Mouse (Mus musculus) embryonic facial prominence, embryonic 11.5 days (tissue): Measurements from ENCODE around the gene Best2. TPM values are rescaled to one million over a fixed set of nuclear protein-coding genes. Genes with fewer than 3 reads are reported as not detected.

Experiments used
- ATAC-seq: fragments of 200-750 bp; cut with Nextera tagmentation; replicated peaks from 2 replicates; pipeline ENCODE4 v1.8.0; 2017; ENCODE audit warnings: low read depth; ENCODE audit not compliant: insufficient number of reproducible peaks, low FRiP score, low TSS enrichment
- DNase-seq: peaks from one replicate; pipeline ENCODE4 v3.0.0-alpha.2; 2015; ENCODE audit warnings: low spot score
- H3K27ac ChIP-seq: fragments of 300-500 bp; sonication (generic); replicated peaks from 2 replicates; pipeline ENCODE4 v1.5.1; 2014; ENCODE audit warnings: mild to moderate bottlenecking, low read depth, low read length, control low read depth
- H3K27me3 ChIP-seq: fragments of 300-500 bp; sonication (generic); 2 replicates; pipeline ENCODE4 v1.6.1; 2014; ENCODE audit warnings: mild to moderate bottlenecking, low read length, moderate library complexity, mixed read lengths; ENCODE audit not compliant: control insufficient read depth, insufficient read depth
- H3K36me3 ChIP-seq: fragments of 300-500 bp; sonication (generic); replicated peaks from 2 replicates; pipeline ENCODE4 v1.6.1; 2014; ENCODE audit warnings: low read depth, mild to moderate bottlenecking, low read length, moderate library complexity, mixed read lengths; ENCODE audit not compliant: control insufficient read depth, insufficient read depth
- H3K4me1 ChIP-seq: fragments of 300-500 bp; sonication (generic); 2 replicates; pipeline ENCODE4 v1.6.1; 2014; ENCODE audit warnings: low read length, mixed read lengths; ENCODE audit not compliant: control insufficient read depth, insufficient read depth
- H3K4me2 ChIP-seq: fragments of 300-500 bp; sonication (generic); 2 replicates; pipeline ENCODE4 v1.6.1; 2014; ENCODE audit warnings: low read depth, mild to moderate bottlenecking, control low read depth, low read length, moderate library complexity
- H3K4me3 ChIP-seq: fragments of 300-500 bp; sonication (generic); 2 replicates; pipeline ENCODE4 v1.5.1; 2014; ENCODE audit warnings: low read depth, low read length, control low read depth
- H3K9ac ChIP-seq: fragments of 300-500 bp; sonication (generic); replicated peaks from 2 replicates; pipeline ENCODE4 v1.6.1; 2014; ENCODE audit warnings: mild to moderate bottlenecking, control low read depth, low read length
- H3K9me3 ChIP-seq: fragments of 300-500 bp; sonication (generic); replicated peaks from 2 replicates; pipeline ENCODE4 v1.6.1; 2016; ENCODE audit warnings: mild to moderate bottlenecking, low read length, inconsistent platforms, mixed read lengths; ENCODE audit not compliant: control insufficient read depth
- WGBS: fragments of 180-500 bp; shearing (Covaris S2); extraction: QIAGEN DNeasy Blood & Tissue Kit; methylation state at CpG from one replicate; pipeline ENCODE4 v1.1.7; 2014; 5-methylcytosine and 5-hydroxymethylcytosine counted together
- polyA plus RNA-seq: library from polyadenylated mRNA; unstranded; fragments of >200 nt; fragmentation: Nextera tagmentation; extraction: Ambion mirVana; gene quantifications from 2 replicates; pipeline ENCODE4 v1.2.1, GENCODE M21; 2014

Best2 gene
- polyA plus RNA-seq, 1 experiment from 2014 or later = not detected

DNA sequence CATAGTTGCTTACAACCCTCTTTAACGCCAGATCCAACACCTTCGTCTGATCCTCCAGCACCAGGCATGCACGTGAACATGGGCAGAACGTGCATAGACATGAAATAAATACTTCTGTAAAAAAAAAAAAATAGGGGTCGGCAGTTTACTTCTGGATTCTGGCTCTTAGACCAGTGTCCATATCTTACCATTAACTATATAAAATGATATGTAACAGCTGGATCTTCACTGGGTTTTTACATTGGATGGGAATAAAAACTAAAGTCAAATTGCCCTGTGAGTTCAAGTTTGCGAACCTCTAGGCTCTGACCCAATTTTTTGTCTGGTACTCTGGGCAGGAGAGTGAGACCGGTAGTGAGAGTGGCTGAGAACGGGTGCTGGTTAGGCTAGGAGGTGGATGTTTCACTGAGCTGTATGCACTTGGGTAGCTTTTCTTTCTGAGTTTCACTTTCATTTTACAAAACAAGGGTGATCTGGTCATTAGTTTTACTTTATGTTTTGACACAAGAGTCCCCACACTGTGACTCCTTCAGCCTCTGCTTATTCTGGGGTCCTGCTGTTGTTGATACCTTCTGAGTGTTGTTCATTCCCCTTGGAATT, 39.7 kb downstream of the Best2 start:
- DNase-seq (no peak), ATAC-seq (no peak)
- H3K36me3 ChIP-seq = peaks cover 3% of the 10 kb centered on the region
- H3K27me3 ChIP-seq = peaks cover 18% of the 10 kb centered on the region
- no peak overlapping the region for H3K27ac ChIP-seq
- WGBS = 79% methylated on average over 8 of the region's 8 CpGs
- no peaks in the 10 kb centered on the region for H3K9me3 ChIP-seq
- H3K9ac ChIP-seq = no peak overlapping the region
- H3K4me2 ChIP-seq = no peak overlapping the region
- H3K4me1 ChIP-seq = peaks cover 16% of the 10 kb centered on the region
- no peak overlapping the region for H3K4me3 ChIP-seq

DNA sequence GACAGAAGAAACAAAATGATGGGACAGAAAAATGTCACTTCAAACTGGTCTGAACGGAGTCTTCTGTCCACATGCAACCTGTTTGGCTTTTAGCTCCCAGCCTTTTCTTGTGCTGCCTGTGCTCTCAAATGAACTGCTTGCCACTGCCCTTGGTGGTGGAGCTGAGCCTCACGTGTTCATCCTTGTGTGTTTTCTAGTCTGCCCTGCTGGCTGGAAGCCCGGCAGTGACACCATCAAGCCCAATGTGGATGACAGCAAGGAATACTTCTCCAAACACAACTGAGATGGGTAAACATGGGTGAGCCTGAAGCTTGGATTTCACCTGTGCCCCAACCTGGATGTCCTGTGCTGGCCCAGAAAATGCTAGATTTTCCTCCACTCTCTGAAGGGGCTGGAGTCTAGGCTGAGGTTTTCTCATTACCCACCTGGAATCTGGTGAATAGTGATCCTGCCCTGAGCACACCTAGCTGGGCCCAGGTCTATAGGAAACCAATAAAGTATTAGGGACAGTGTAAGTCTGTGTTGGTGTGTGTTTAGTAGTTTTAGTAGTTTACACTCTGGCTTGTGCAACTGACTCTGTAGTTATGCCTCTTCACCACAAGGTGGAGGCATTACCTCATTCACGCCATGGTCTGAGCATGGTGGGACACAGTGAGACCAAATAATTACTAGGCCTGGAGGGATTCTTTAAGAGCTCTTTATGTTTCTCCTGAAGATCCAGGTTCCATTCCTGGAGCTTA, 40.4 kb downstream of the Best2 start:
- peaks cover 14% of the 10 kb centered on the region for H3K4me1 ChIP-seq
- no peak overlapping the region for H3K27ac ChIP-seq
- ATAC-seq = no peak
- peak; percentile 80 for DNase-seq
- H3K9me3 ChIP-seq = no peaks in the 10 kb centered on the region
- H3K27me3 ChIP-seq = peaks cover 16% of the 10 kb centered on the region
- no peak overlapping the region for H3K4me2 ChIP-seq
- H3K4me3 ChIP-seq = no peak overlapping the region
- H3K9ac ChIP-seq = no peak overlapping the region
- H3K36me3 ChIP-seq = peaks cover 3% of the 10 kb centered on the region
- 70% methylated on average over 4 of the region's 4 CpGs for WGBS

DNA sequence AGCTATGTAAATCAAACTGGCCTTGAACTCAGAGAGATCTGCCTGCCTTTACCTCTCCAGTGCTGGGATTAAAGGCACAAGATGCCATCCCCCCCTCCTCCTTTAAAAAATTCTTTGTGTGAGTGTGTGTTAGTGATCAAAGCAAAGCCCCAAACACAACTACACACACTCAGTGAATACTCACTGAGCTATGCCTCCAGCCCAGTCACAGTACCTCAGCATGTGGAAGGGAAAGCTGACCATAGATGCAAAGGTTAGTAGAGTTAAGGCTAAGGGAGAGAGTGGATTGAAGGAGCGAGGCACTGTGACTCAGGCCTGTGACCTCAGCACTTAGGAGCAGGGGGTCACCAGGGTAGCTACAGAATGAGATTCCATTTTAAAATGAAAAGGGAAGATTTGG, 41.3 kb downstream of the Best2 start:
- Histone ChIP-seq H3K27ac (no peak overlapping the region), H3K9ac (no peak overlapping the region), H3K9me3 (no peaks in the 10 kb centered on the region), H3K4me2 (no peak overlapping the region), H3K4me1 (peaks cover 13% of the 10 kb centered on the region), H3K27me3 (peaks cover 11% of the 10 kb centered on the region), H3K36me3 (peaks cover 3% of the 10 kb centered on the region), H3K4me3 (no peak overlapping the region)
- WGBS = 77% methylated on average over 1 of the region's 1 CpGs
- DNase-seq (no peak), ATAC-seq (no peak)

DNA sequence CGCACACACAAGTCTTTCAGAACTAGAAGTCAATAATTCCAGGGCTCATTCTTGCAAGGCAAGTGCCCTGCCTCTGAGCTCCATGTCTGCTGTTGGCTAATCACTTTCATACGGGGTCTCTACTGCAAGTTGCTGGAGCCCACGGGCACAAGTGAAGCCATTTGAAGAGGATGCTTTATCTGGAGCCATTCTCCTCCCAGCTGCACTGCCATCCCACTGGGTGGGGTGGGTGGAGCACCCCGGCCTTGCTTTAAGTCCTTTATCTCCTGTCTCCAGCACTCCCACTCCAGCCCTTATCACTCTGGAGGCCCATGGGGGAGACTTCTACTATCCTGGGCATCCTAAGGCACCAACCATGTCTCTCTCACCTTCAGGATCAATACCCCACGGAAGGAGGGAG, 43.4 kb downstream of the Best2 start:
- Histone ChIP-seq H3K9ac (peak overlapping the region; percentile 97), H3K27me3 (no peaks in the 10 kb centered on the region), H3K4me2 (peak overlapping the region; percentile 86), H3K4me3 (peak overlapping the region; percentile 63), H3K9me3 (no peaks in the 10 kb centered on the region), H3K36me3 (peaks cover 3% of the 10 kb centered on the region), H3K27ac (no peak overlapping the region), H3K4me1 (peaks cover 5% of the 10 kb centered on the region)
- 62% methylated on average over 5 of the region's 5 CpGs for WGBS
- DNase-seq (no peak), ATAC-seq (no peak)

DNA sequence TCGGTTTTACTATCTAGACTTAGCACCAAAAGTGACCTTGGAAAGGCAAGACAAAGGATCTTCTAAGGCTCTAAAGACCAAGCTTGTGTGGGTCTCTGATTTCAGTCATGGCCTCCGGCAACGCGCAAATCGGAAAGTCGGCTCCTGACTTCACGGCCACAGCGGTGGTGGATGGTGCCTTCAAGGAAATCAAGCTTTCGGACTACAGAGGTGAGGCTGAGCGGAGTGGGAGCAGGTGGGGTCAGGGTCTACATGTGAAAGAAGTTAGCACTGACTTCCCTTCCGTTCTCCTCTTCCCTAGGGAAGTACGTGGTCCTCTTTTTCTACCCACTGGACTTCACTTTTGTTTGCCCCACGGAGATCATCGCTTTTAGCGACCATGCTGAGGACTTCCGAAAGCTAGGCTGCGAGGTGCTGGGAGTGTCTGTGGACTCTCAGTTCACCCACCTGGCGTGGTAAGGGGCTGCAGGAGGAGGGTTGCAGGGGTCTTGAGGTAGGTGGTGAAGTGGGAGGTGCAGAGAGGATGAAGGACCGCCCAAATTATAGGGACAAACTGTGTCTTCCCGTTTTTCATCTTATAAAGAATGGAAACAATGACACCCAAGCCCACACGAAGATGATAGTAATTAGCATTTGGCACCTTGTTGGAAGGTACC, 44.1 kb downstream of the Best2 start:
- Histone ChIP-seq H3K4me3 (peak overlapping the region; percentile 63), H3K9me3 (no peaks in the 10 kb centered on the region), H3K4me2 (peak overlapping the region; percentile 86), H3K36me3 (peaks cover 3% of the 10 kb centered on the region), H3K4me1 (peaks cover 5% of the 10 kb centered on the region), H3K9ac (peak overlapping the region; percentile 97), H3K27me3 (no peaks in the 10 kb centered on the region), H3K27ac (peak overlapping the region; percentile 78)
- WGBS = 13% methylated on average over 21 of the region's 21 CpGs
- DNase-seq (peak; percentile 52), ATAC-seq (no peak)

DNA sequence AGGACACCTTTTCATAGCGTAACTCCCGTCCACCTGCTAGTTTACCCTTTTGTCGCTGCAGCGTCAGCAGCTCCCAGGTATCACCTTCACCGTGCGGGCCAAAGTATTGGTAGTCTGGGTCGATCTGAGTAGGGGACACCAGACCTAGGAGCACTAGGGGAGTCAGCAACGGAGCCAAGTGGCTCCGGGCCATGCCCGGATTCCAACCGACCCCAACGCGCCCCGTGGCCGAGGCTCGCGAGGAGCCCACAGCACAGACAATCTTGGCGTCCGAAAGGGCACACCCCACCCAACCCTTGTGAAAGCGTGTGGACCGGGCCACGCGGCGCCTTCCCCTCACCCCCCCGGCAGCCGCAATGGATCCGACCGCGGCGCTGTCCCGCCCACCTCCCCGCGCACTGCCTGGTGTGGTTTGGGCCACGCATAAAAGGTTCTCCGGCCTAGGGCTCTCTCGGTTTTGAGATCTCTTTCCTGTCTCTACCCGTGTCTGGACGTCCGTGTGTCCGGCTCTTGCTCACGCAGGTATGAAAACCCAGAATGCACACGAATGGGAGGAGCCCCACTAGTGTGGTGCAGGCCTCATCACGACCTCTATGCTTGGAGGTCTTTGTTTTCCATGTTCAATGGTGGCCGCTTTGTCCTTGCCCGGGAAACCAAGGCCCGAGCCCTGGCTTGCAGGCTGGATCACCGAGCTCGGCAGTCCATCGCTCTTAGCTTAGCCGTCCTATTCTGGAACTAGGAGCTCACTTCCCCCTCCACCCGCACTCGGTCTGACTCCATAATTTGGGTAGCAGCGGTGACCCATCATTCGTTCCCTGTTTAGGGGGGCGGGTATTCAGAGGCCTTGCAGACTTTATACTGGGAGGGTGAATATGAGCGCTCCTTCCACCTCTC, 44.8 kb downstream of the Best2 start, which contains the start of the genes Gm49661, Prdx2 and Rnaseh2a:
Gene Gm49661 (minus strand): TSS at position 193 of the 894 bp plus-strand sequence.
Gene Prdx2 (plus strand): TSS at position 347 of the 894 bp plus-strand sequence.
Gene Rnaseh2a (minus strand): TSS at position 527 of the 894 bp plus-strand sequence.
- H3K36me3 ChIP-seq = peaks cover 3% of the 10 kb centered on the region

DNA sequence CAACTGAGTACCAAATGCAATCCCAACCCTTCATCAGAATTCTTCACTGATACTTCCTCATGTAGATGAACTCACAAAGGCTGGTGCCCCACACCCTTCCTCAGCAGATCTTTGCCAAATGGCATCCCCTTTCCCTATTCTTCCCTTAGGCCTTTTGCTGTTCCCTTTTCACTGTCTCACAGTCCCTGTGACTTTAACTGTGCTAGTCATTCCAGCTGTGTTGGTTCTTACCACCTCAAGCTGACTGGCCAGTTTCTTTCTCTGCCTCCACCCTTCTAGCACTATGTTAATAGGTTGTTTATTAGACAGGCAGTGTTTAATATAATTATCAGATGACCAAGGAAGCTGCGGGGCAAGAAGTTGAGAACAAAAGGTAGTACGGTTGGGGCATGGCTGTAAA, 45.7 kb downstream of the Best2 start:
- H3K9me3 ChIP-seq = no peaks in the 10 kb centered on the region
- no peak for ATAC-seq
- H3K4me2 ChIP-seq = peak overlapping the region; percentile 86
- no peak for DNase-seq
- H3K4me3 ChIP-seq = peak overlapping the region; percentile 63
- peak overlapping the region; percentile 78; the same call in 1 of the 2 replicates for H3K27ac ChIP-seq
- peak overlapping the region; percentile 97 for H3K9ac ChIP-seq
- WGBS = 19% methylated on average over 2 of the region's 2 CpGs
- peaks cover 7% of the 10 kb centered on the region for H3K4me1 ChIP-seq
- H3K27me3 ChIP-seq = no peaks in the 10 kb centered on the region
- peaks cover 3% of the 10 kb centered on the region for H3K36me3 ChIP-seq

More for the DNA sequence above, 44.8 kb downstream of the Best2 start, which contains the start of the genes Gm49661, Prdx2 and Rnaseh2a:
- Histone ChIP-seq H3K9ac (peak within 1 kb of the TSS; percentile 97), H3K27ac (peak within 1 kb of the TSS; percentile 78), H3K9me3 (no peaks in the 10 kb centered on the region), H3K4me3 (peak within 1 kb of the TSS; percentile 63), H3K4me2 (peak within 1 kb of the TSS; percentile 86), H3K27me3 (no peaks in the 10 kb centered on the region), H3K4me1 (peaks cover 7% of the 10 kb centered on the region)
- ATAC-seq (peak; percentile 53), DNase-seq (peak; percentile 81)
- under 1% methylated on average over 49 of the region's 56 CpGs for WGBS
